In genomic region chr9:103563864-103564610, GRCm38 (mm10) we compare ENCODE assay signal across 9 mouse cellular contexts.
DNase-seq lines count a peak whose midpoint lies in the region; ATAC-seq lines count a peak whose summit lies in the region.
"Had no signal": no experiment of that assay in that cellular context is flagged by ENCODE, and none has a peak within 500 bp of the region (broad histone marks: within the 10 kb centered on the region; RNA-seq: fewer than 3 reads in every experiment).

No protein-coding gene starts in this region.

- H3K9me3 ChIP-seq in kidney, embryonic 14.5 days (ENCODE audit: control insufficient read depth, low read length) = no peaks in the 10 kb centered on the region
- peaks cover 4% of the 10 kb centered on the region; the same call in 1 of the 2 replicates for H3K9me3 ChIP-seq in midbrain, embryonic 10.5 days (replicated peaks)

- no peaks in the 10 kb centered on the region for H3K36me3 ChIP-seq in kidney, embryonic 14.5 days (ENCODE audit: control insufficient read depth, insufficient read depth, low read length)
- H3K36me3 ChIP-seq in midbrain, embryonic 10.5 days = 0 out of 2 replicates have a peak, but pooled peaks cover 2% of the 10 kb centered on the region
- H3K36me3 ChIP-seq: G1E had no signal

- H3K9ac ChIP-seq in kidney, embryonic 14.5 days (ENCODE audit: low read depth, low read length) = no peak overlapping the region

- H3K27me3 ChIP-seq in kidney, embryonic 14.5 days (ENCODE audit: control insufficient read depth, insufficient read depth, low read length) = no peaks in the 10 kb centered on the region
- H3K27me3 ChIP-seq in midbrain, embryonic 10.5 days (ENCODE audit: low read depth, poor library complexity, severe bottlenecking) = peaks cover 48% of the 10 kb centered on the region

- H3K4me3 ChIP-seq in kidney, embryonic 14.5 days (ENCODE audit: low read length) = no peak overlapping the region
- no peak overlapping the region for H3K4me3 ChIP-seq in midbrain, embryonic 10.5 days

- no peak overlapping the region for H3K27ac ChIP-seq in kidney, embryonic 14.5 days (ENCODE audit: low read depth, low read length)
- H3K27ac ChIP-seq in midbrain, embryonic 10.5 days (replicated peaks) = no peak overlapping the region

- ATAC-seq in frontal cortex, adult (ENCODE audit: low TSS enrichment) = peak; percentile 21; the same call in 1 of the 2 replicates
- ATAC-seq in kidney, embryonic 14.5 days (ENCODE audit: low FRiP score, low TSS enrichment) = peak; percentile 64

- DNase-seq in frontal cortex, postnatal 36 days (ENCODE audit: low spot score in 2 of 2) = no peak
- DNase-seq in thymus, postnatal 14 days = peak; percentile 19
- no peak for DNase-seq in thymus, postnatal 0 days (ENCODE audit: low spot score)
- peak; percentile 2 for DNase-seq in fibroblast of lung, adult 2 months (ENCODE audit: low read depth)
- peak; percentile 55 for DNase-seq in midbrain, embryonic 10.5 days (ENCODE audit: low spot score)
- no peak for DNase-seq in urinary bladder, postnatal 10 days (ENCODE audit: low spot score)

- 31% methylated on average over 10 of the region's 10 CpGs for WGBS in kidney, embryonic 14.5 days
- 51% methylated on average over 10 of the region's 10 CpGs for WGBS in midbrain, embryonic 10.5 days

- no peak overlapping the region for H3K4me2 ChIP-seq in kidney, embryonic 14.5 days (replicated peaks; ENCODE audit: low read depth, low read length)

- H3K4me1 ChIP-seq in kidney, embryonic 14.5 days (ENCODE audit: control insufficient read depth, insufficient read depth, low read length) = no peaks in the 10 kb centered on the region
- peaks cover 37% of the 10 kb centered on the region for H3K4me1 ChIP-seq in midbrain, embryonic 10.5 days

Comparison
In these comparisons a context has a peak if more than half of its experiments do, and no peak if none do; other contexts are left out.
1. DNase-seq: peak in thymus, postnatal 14 days (single experiment), fibroblast of lung, adult 2 months (single experiment) and midbrain, embryonic 10.5 days (single experiment); none in frontal cortex, postnatal 36 days (0 of 2), thymus, postnatal 0 days (single experiment) and urinary bladder, postnatal 10 days (single experiment).